ENCODE assay signal across 28 mouse cellular contexts in genomic region chr11:93263979-93264378, GRCm38 (mm10).
"Had no signal": no experiment of that assay in that cellular context is flagged by ENCODE, and none has a peak within 500 bp of the region (broad histone marks: within the 10 kb centered on the region; RNA-seq: fewer than 3 reads in every experiment).

No protein-coding gene starts in this region.

- H3K4me2 ChIP-seq: embryonic facial prominence, embryonic 12.5 days; embryonic facial prominence, embryonic 13.5 days; embryonic facial prominence, embryonic 15.5 days; forebrain, embryonic 12.5 days; forebrain, embryonic 13.5 days; forebrain, embryonic 15.5 days had no signal

- H3K4me3 ChIP-seq: embryonic facial prominence, embryonic 10.5 days; embryonic facial prominence, embryonic 12.5 days; embryonic facial prominence, embryonic 13.5 days; embryonic facial prominence, embryonic 15.5 days; erythroblast, embryonic 14.5 days; forebrain, embryonic 10.5 days; forebrain, embryonic 12.5 days; forebrain, embryonic 13.5 days; forebrain, embryonic 15.5 days; gastrocnemius, adult 2 months; heart, adult 2 months had no signal

- DNase-seq: cerebellum, adult 8-10 months; cerebellum, adult 9-10 months; cerebellum, adult 9-11 months; cerebellum, postnatal 10 days; cerebellum, postnatal 14 days; cerebellum, postnatal 25 days; cerebellum, postnatal 36 days; embryo, embryonic 11 days; forebrain, postnatal 0 days; gastrocnemius, adult 2 months; gastrocnemius, postnatal 10 days; gastrocnemius, postnatal 14 days; gastrocnemius, postnatal 25 days; gastrocnemius, postnatal 36 days; heart, adult 11 months; heart, adult 18-20 months; heart, adult 2 months had no signal

- H3K4me1 ChIP-seq: embryonic facial prominence, embryonic 10.5 days; embryonic facial prominence, embryonic 12.5 days; embryonic facial prominence, embryonic 13.5 days; embryonic facial prominence, embryonic 15.5 days; forebrain, embryonic 10.5 days; forebrain, embryonic 12.5 days; forebrain, embryonic 13.5 days; forebrain, embryonic 15.5 days had no signal

- H3K36me3 ChIP-seq: embryonic facial prominence, embryonic 10.5 days; embryonic facial prominence, embryonic 12.5 days; embryonic facial prominence, embryonic 13.5 days; embryonic facial prominence, embryonic 15.5 days; forebrain, embryonic 10.5 days; forebrain, embryonic 12.5 days; forebrain, embryonic 15.5 days had no signal

- H3K9me3 ChIP-seq: embryonic facial prominence, embryonic 10.5 days; embryonic facial prominence, embryonic 12.5 days; embryonic facial prominence, embryonic 13.5 days; embryonic facial prominence, embryonic 15.5 days; forebrain, embryonic 10.5 days; forebrain, embryonic 12.5 days; forebrain, embryonic 13.5 days; forebrain, embryonic 15.5 days had no signal

- H3K9ac ChIP-seq: embryonic facial prominence, embryonic 12.5 days; embryonic facial prominence, embryonic 13.5 days; embryonic facial prominence, embryonic 15.5 days; forebrain, embryonic 12.5 days; forebrain, embryonic 13.5 days; forebrain, embryonic 15.5 days; forebrain, postnatal 0 days had no signal

- ATAC-seq: forebrain, embryonic 13.5 days; forebrain, embryonic 14.5 days; forebrain, embryonic 15.5 days; forebrain, embryonic 16.5 days; forebrain, postnatal 0 days had no signal

- H3K27me3 ChIP-seq: embryonic facial prominence, embryonic 12.5 days; embryonic facial prominence, embryonic 13.5 days; embryonic facial prominence, embryonic 15.5 days; forebrain, embryonic 12.5 days; forebrain, embryonic 13.5 days; forebrain, embryonic 15.5 days had no signal

- H3K27ac ChIP-seq: embryonic facial prominence, embryonic 10.5 days; embryonic facial prominence, embryonic 12.5 days; embryonic facial prominence, embryonic 13.5 days; embryonic facial prominence, embryonic 15.5 days; forebrain, embryonic 10.5 days; forebrain, embryonic 12.5 days; forebrain, embryonic 13.5 days; forebrain, embryonic 15.5 days; gastrocnemius, adult 2 months; heart, adult 2 months had no signal
